ENCODE assay signal across 17 mouse cellular contexts in genomic region chr8:104239418-104239861, GRCm38 (mm10). TPM values are rescaled to one million over a fixed set of nuclear protein-coding genes. Genes with fewer than 3 reads are reported as not detected.
A peak's percentile ranks its signal among the peaks of the same experiment; 100 is the strongest.
DNase-seq lines count a peak whose midpoint lies in the region; ATAC-seq lines count a peak whose summit lies in the region.
"Had no signal": no experiment of that assay in that cellular context is flagged by ENCODE, and none has a peak within 500 bp of the region (broad histone marks: within the 10 kb centered on the region; RNA-seq: fewer than 3 reads in every experiment).

No protein-coding gene starts in this region.

- 78% methylated on average over 10 of the region's 10 CpGs for WGBS in kidney, embryonic 15.5 days

- ATAC-seq in kidney, embryonic 15.5 days (replicated peaks; ENCODE audit: low FRiP score), result no peak
- peak; percentile 87 for ATAC-seq in CD4-positive, CD25-positive, alpha-beta regulatory T cell, adult 4 months
- ATAC-seq: forebrain, embryonic 16.5 days had no signal

- H3K4me3 ChIP-seq in kidney, embryonic 15.5 days (replicated peaks), result no peak overlapping the region
- H3K4me3 ChIP-seq: heart, adult 2 months; limb, embryonic 12.5 days; midbrain, embryonic 12.5 days had no signal

- H3K27me3 ChIP-seq in kidney, embryonic 15.5 days, result no peaks in the 10 kb centered on the region
- H3K27me3 ChIP-seq: limb, embryonic 12.5 days; midbrain, embryonic 12.5 days had no signal

- H3K4me2 ChIP-seq in kidney, embryonic 15.5 days, result no peak overlapping the region
- H3K4me2 ChIP-seq: hindbrain, embryonic 14.5 days; limb, embryonic 12.5 days; midbrain, embryonic 12.5 days had no signal

- peak; percentile 22 for DNase-seq in kidney, postnatal 10 days
- DNase-seq in induced T-regulatory cell, adult 2 months (ENCODE audit: low read depth), result peak; percentile 85
- DNase-seq in naive thymus-derived CD4-positive, alpha-beta T cell, adult 2 months (ENCODE audit: low read depth), result peak; percentile 82
- no peak for DNase-seq in right cerebral cortex, postnatal 36 days (ENCODE audit: low spot score in 2 of 2)
- no peak for DNase-seq in retina, postnatal 1 day
- no peak for DNase-seq in cerebellum, adult 8-10 months
- DNase-seq: cerebellum, adult 11-12 months had no signal

- H3K9me3 ChIP-seq in kidney, embryonic 15.5 days (replicated peaks), result no peaks in the 10 kb centered on the region
- H3K9me3 ChIP-seq: limb, embryonic 12.5 days; midbrain, embryonic 12.5 days had no signal

- H3K27ac ChIP-seq in kidney, embryonic 15.5 days, result no peak overlapping the region
- H3K27ac ChIP-seq: heart, adult 2 months; hindbrain, embryonic 14.5 days; limb, embryonic 12.5 days; midbrain, embryonic 12.5 days had no signal

- no peak overlapping the region for H3K9ac ChIP-seq in kidney, embryonic 15.5 days
- H3K9ac ChIP-seq: hindbrain, embryonic 14.5 days; limb, embryonic 12.5 days; midbrain, embryonic 12.5 days had no signal

- peaks cover 85% of the 10 kb centered on the region for H3K36me3 ChIP-seq in kidney, embryonic 15.5 days

- H3K4me1 ChIP-seq in kidney, embryonic 15.5 days, result no peaks in the 10 kb centered on the region
- H3K4me1 ChIP-seq: limb, embryonic 12.5 days; midbrain, embryonic 12.5 days had no signal

RNA-seq across cellular contexts. Expression of gene Tk2, which starts 8.9 kb away (rescaled TPM):
- polyA plus RNA-seq in kidney, embryonic 15.5 days (2015; fragmentation: Nextera tagmentation; extraction: Ambion mirVana), result 19.7 and 21.0 TPM in 2 replicates
- 10 to 100 TPM; 41.8 to 62.5 TPM for polyA plus RNA-seq in CD4-positive, CD25-positive, alpha-beta regulatory T cell, adult 4 months (2017; shearing (Covaris generic))

RNA-seq across cellular contexts. Expression of gene Cklf, which starts 11.2 kb away (rescaled TPM):
- 43.0 and 46.8 TPM in 2 replicates for polyA plus RNA-seq in kidney, embryonic 15.5 days (2015; fragmentation: Nextera tagmentation; extraction: Ambion mirVana)
- 10 to 100 TPM; 99.5 TPM for polyA plus RNA-seq in CD4-positive, CD25-positive, alpha-beta regulatory T cell, adult 4 months (2017; shearing (Covaris generic))

RNA-seq across cellular contexts. Expression of gene Cmtm2a, which starts 53.5 kb away (rescaled TPM):
- polyA plus RNA-seq in kidney, embryonic 15.5 days (2015; fragmentation: Nextera tagmentation; extraction: Ambion mirVana), result not detected in 2 replicates
- under 1 TPM in 1 of 2 experiments, not detected in 1; 0.54 TPM for polyA plus RNA-seq in CD4-positive, CD25-positive, alpha-beta regulatory T cell, adult 4 months (2017; shearing (Covaris generic))
- polyA plus RNA-seq: embryonic facial prominence, embryonic 11.5 days; forebrain, embryonic 16.5 days; hindbrain, embryonic 14.5 days; limb, embryonic 12.5 days; midbrain, embryonic 12.5 days; neural tube, embryonic 14.5 days; small intestine, adult 2 months had no signal

Comparison
In these comparisons a context has a peak if more than half of its experiments do, and no peak if none do; other contexts are left out.
1. DNase-seq: peak in kidney, postnatal 10 days (single experiment), induced T-regulatory cell, adult 2 months (single experiment) and naive thymus-derived CD4-positive, alpha-beta T cell, adult 2 months (single experiment); none in right cerebral cortex, postnatal 36 days (0 of 2), retina, postnatal 1 day (single experiment) and cerebellum, adult 8-10 months (single experiment).